Mouse (Mus musculus) intestine, postnatal 0 days (tissue): Measurements from ENCODE around the gene Dusp15. TPM values are rescaled to one million over a fixed set of nuclear protein-coding genes. Genes with fewer than 3 reads are reported as not detected.

Source experiments
- ATAC-seq: fragments of 200-750 bp; cut with Nextera tagmentation; 2 replicates; pipeline ENCODE4 v1.8.0; 2017; ENCODE audit warnings: mild to moderate bottlenecking, moderate TSS enrichment, moderate library complexity
- H3K27ac ChIP-seq: fragments of 300-500 bp; sonication (generic); 2 replicates; pipeline ENCODE4 v1.5.1; 2014; ENCODE audit warnings: mild to moderate bottlenecking, low read depth, low read length, moderate library complexity
- H3K27me3 ChIP-seq: fragments of 300-500 bp; sonication (generic); replicated peaks from 2 replicates; pipeline ENCODE4 v1.6.1; 2014; ENCODE audit warnings: low read length, mixed read lengths; ENCODE audit not compliant: control insufficient read depth, insufficient read depth
- H3K36me3 ChIP-seq: fragments of 300-500 bp; sonication (generic); 2 replicates; pipeline ENCODE4 v1.6.1; 2014; ENCODE audit warnings: mild to moderate bottlenecking, moderate library complexity; ENCODE audit not compliant: control insufficient read depth, insufficient read depth
- H3K4me1 ChIP-seq: fragments of 300-500 bp; sonication (generic); replicated peaks from 2 replicates; pipeline ENCODE4 v1.6.1; 2014; ENCODE audit warnings: antibody characterized with exemption, low read length, mixed read lengths; ENCODE audit not compliant: control insufficient read depth, insufficient read depth
- H3K4me2 ChIP-seq: fragments of 300-500 bp; sonication (generic); replicated peaks from 2 replicates; pipeline ENCODE4 v1.6.1; 2014; ENCODE audit warnings: low read depth, mild to moderate bottlenecking, moderate library complexity
- H3K4me3 ChIP-seq: fragments of 300-500 bp; sonication (generic); 2 replicates; pipeline ENCODE4 v1.5.1; 2014; ENCODE audit warnings: low read depth, low read length
- H3K9ac ChIP-seq: fragments of 300-500 bp; sonication (generic); 2 replicates; pipeline ENCODE4 v1.6.1; 2014; ENCODE audit warnings: mild to moderate bottlenecking, low read depth, low read length
- H3K9me3 ChIP-seq: fragments of 300-500 bp; sonication (generic); 2 replicates; pipeline ENCODE4 v1.6.1; 2016; ENCODE audit warnings: mixed run types; ENCODE audit not compliant: control insufficient read depth
- CTCF ChIP-seq: sonication (generic); IDR thresholded peaks from 2 replicates; pipeline ENCODE4 v1.5.1; 2016; ENCODE audit warnings: low read depth, mild to moderate bottlenecking, control low read depth, antibody characterized with exemption, moderate library complexity
- WGBS: fragments of 180-500 bp; shearing (Covaris S2); extraction: QIAGEN DNeasy Blood & Tissue Kit; methylation state at CpG from one replicate; pipeline ENCODE4 v1.1.7; 2014; 5-methylcytosine and 5-hydroxymethylcytosine counted together
- polyA plus RNA-seq: library from polyadenylated mRNA; unstranded; fragments of >200 nt; fragmentation: Nextera tagmentation; extraction: Ambion mirVana; gene quantifications from 2 replicates; pipeline ENCODE4 v1.2.1, GENCODE M21; 2015

Gene Dusp15
- polyA plus RNA-seq, 1 experiment from 2014 or later, result 0.13 TPM

GRCm38 (mm10) chr2:152947098-152947497 is 4.4 kb downstream of the Dusp15 start:
- Histone ChIP-seq H3K4me1 (no peaks in the 10 kb centered on the region), H3K4me3 (no peak overlapping the region), H3K9me3 (no peaks in the 10 kb centered on the region), H3K27ac (no peak overlapping the region), H3K36me3 (no peaks in the 10 kb centered on the region), H3K27me3 (peaks cover 51% of the 10 kb centered on the region), H3K9ac (no peak overlapping the region), H3K4me2 (no peak overlapping the region)
- WGBS, result 45% methylated on average over 7 of the region's 7 CpGs
- TF ChIP-seq CTCF, result no peak
- no peak for ATAC-seq

DNA sequence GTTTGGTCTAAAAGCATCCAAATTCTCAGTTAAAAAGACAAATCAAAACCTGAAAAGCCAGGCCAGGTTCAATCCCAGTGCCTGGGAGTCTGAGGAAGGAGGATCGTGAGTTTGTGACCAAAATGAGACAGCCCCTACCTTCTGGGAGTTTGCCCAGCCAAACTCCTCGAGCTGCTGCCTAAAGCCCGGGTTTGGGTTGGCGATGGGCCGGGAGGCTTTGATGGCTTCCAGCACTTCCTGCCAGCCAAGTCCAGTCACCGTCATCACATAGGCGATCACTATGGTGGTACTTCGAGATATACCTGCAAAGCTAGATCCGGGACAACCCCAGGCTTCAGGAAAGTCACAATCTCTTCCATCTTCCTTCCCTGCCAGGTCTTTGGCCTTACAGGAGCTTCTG is 7.5 kb downstream of the Dusp15 start:
- Histone ChIP-seq H3K9me3 (no peaks in the 10 kb centered on the region), H3K4me2 (no peak overlapping the region), H3K4me1 (no peaks in the 10 kb centered on the region), H3K27me3 (peaks cover 42% of the 10 kb centered on the region), H3K4me3 (no peak overlapping the region), H3K9ac (no peak overlapping the region), H3K27ac (no peak overlapping the region), H3K36me3 (no peaks in the 10 kb centered on the region)
- no peak for TF ChIP-seq CTCF
- WGBS, result 59% methylated on average over 9 of the region's 9 CpGs
- no peak for ATAC-seq

DNA sequence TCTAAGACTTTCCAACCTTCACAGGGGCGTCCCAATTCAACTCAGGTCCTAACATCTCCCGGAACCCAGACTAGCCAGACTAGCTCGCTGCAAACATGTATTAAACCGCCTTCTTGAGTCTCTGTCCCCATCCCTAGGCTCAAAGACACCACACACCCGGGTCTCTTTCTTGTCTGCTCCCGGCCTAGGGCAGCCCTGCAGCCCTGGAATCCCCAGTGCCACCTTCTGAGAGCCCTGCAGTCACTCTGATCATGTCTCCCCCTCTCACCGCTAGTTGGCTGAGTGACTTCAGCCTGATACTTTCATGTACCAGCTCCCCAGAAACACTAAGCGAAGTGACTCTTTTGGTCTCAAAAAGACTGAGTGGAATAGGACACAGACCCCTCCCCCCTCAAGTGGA is 7.9 kb downstream of the Dusp15 start:
- Histone ChIP-seq H3K36me3 (no peaks in the 10 kb centered on the region), H3K4me3 (peak overlapping the region; percentile 21; the same call in 1 of the 2 replicates), H3K27me3 (peaks cover 42% of the 10 kb centered on the region), H3K27ac (no peak overlapping the region), H3K4me2 (peak overlapping the region; percentile 54), H3K9ac (no peak overlapping the region), H3K4me1 (no peaks in the 10 kb centered on the region), H3K9me3 (no peaks in the 10 kb centered on the region)
- TF ChIP-seq CTCF, result no peak
- no peak for ATAC-seq
- WGBS, result 10% methylated on average over 8 of the region's 8 CpGs

DNA sequence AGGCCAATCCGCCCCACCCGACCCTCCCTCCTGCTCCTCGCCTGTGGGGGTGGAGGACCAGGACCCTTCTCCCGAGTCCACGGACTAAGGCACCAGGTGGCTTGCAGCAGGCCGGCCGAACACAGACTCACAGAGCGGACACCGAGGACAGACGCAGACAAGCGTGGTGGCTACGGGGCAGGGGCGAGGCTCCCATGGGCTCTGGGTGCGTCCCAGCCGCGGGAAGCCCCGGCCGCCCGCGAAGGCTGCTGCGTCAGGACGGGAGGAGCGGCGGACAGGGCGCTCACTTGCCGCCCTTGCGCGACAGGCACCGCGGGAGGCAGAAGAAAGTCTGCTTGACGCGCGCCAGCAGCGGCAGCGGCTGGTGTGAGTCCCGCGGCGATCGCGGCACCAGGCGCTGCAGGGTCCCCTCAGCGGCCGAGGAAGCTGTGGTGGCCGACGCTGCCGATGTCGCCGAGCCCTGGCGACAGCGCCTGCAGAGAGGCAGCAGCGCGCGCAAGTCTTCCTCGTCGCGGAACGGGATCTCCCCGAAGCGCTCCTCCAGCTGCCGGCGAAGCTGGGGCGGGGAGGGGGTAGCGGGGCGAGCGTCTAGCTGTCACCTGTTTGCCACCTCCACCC is 8.5 kb downstream of the Dusp15 start:
- ATAC-seq, result no peak
- H3K9ac ChIP-seq, result no peak overlapping the region
- H3K9me3 ChIP-seq, result no peaks in the 10 kb centered on the region
- no peak for TF ChIP-seq CTCF
- H3K27me3 ChIP-seq, result peaks cover 42% of the 10 kb centered on the region
- peak overlapping the region; percentile 21; the same call in 1 of the 2 replicates for H3K4me3 ChIP-seq
- no peaks in the 10 kb centered on the region for H3K36me3 ChIP-seq
- peak overlapping the region; percentile 54 for H3K4me2 ChIP-seq
- 0% methylated on average over 46 of the region's 65 CpGs for WGBS
- H3K4me1 ChIP-seq, result no peaks in the 10 kb centered on the region
- no peak overlapping the region for H3K27ac ChIP-seq

DNA sequence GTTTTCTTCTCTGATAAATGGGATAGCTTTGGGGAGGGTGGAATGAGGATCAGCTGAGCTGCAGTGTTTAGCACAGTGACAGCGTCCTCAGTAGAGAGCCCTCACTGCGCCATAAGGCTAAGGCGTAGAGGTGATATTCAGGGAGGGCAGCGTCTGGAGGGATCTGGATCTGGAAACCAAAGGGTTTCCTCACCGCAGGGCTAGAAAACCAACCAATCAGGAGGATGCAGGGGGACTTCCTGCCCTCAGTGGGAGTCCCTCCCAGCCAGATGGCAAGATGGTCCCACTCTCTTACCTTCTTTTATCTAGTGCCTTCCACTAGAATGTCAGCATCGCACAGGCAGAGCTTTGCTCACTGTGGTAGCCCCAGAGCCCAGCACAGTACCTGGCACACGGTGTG is 9.7 kb downstream of the Dusp15 start:
- Histone ChIP-seq H3K36me3 (no peaks in the 10 kb centered on the region), H3K4me2 (no peak overlapping the region), H3K27ac (no peak overlapping the region), H3K9ac (no peak overlapping the region), H3K4me1 (no peaks in the 10 kb centered on the region), H3K4me3 (no peak overlapping the region), H3K9me3 (no peaks in the 10 kb centered on the region), H3K27me3 (peaks cover 42% of the 10 kb centered on the region)
- ATAC-seq, result no peak
- WGBS, result 30% methylated on average over 7 of the region's 7 CpGs
- no peak for TF ChIP-seq CTCF

- no peak for TF ChIP-seq CTCF
- peaks cover 47% of the 10 kb centered on the region for H3K27me3 ChIP-seq
- ATAC-seq, result no peak
- H3K4me2 ChIP-seq, result no peak overlapping the region
- H3K4me1 ChIP-seq, result no peaks in the 10 kb centered on the region
- no peak overlapping the region for H3K9ac ChIP-seq
- no peaks in the 10 kb centered on the region for H3K9me3 ChIP-seq
- H3K27ac ChIP-seq, result no peak overlapping the region
- 79% methylated on average over 6 of the region's 6 CpGs for WGBS
- no peaks in the 10 kb centered on the region for H3K36me3 ChIP-seq
- H3K4me3 ChIP-seq, result no peak overlapping the region
Observed at GRCm38 (mm10) chr2:152941106-152941505, 10.4 kb downstream of the Dusp15 start.

DNA sequence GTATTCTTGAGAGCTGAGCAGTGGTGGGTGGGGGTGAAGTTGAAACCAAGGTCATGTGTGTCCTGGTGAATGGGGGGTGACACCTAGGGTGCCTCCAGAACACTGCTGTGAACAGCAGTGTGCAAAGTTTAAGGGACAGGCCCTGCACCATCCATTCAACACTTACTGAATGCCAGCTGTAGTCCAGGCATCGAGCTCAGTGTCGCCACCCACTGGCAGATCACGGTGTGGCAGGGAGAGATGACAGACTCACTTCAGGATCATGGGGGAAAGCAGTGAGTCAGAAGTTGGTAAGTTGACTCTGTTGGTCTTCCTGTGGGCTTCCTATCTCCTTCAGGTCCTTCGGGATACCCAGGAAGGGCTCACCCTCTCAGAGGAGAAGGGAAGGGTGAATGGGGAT is 11.7 kb downstream of the Dusp15 start:
- H3K27me3 ChIP-seq, result peaks cover 39% of the 10 kb centered on the region
- peak; percentile 84 for TF ChIP-seq CTCF
- no peak for ATAC-seq

More for the DNA sequence above, 11.7 kb downstream of the Dusp15 start:
- H3K4me2 ChIP-seq, result no peak overlapping the region
- H3K27ac ChIP-seq, result no peak overlapping the region
- H3K9ac ChIP-seq, result no peak overlapping the region
- H3K9me3 ChIP-seq, result no peaks in the 10 kb centered on the region
- no peaks in the 10 kb centered on the region for H3K4me1 ChIP-seq
- 10% methylated on average over 4 of the region's 4 CpGs for WGBS
- H3K36me3 ChIP-seq, result no peaks in the 10 kb centered on the region
- H3K4me3 ChIP-seq, result no peak overlapping the region
